Mouse (Mus musculus) spleen, adult 2 months (tissue): ENCODE results near the gene Sel1l3.

Source experiments
- CTCF ChIP-seq: fragments of 200-500 bp; IDR thresholded peaks from 2 replicates; pipeline ENCODE4 v1.5.1; 2011; ENCODE audit warnings: mild to moderate bottlenecking, inconsistent platforms; ENCODE audit not compliant: insufficient read depth, insufficient read length, insufficient replicate concordance; ENCODE audit errors: extremely low read depth
- POLR2A ChIP-seq: fragments of 200-500 bp; IDR thresholded peaks from 2 replicates; pipeline ENCODE4 v1.6.1; 2011; ENCODE audit warnings: low read depth, low read length, inconsistent platforms

DNA sequence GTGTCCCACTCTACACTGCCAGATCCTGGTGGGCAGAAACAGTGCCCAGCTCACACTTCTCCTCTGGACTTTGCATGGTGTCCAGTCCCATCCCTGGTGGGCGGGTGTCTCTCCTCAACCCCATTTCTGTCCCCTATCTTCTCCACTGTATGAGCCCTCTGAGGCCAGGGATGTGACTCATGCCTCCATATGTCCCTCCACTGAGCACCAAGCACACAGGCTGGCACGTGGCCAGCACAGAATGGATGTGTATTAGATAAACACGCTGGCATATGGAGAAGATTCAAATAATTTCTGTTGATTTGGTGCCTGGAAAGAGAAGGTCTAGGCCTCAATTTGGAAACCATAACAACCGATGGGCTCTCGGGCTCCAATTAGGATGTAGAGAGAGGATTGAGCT, 71.1 kb downstream of the Sel1l3 start:
- no peak for TF ChIP-seq CTCF
- TF ChIP-seq POLR2A = no peak
